Mouse (Mus musculus) left cerebral cortex, postnatal 10 days (tissue): ENCODE data around the gene Cdca3. TPM values are rescaled to one million over a fixed set of nuclear protein-coding genes. Genes with fewer than 3 reads are reported as not detected.
A peak's percentile ranks its signal among the peaks of the same experiment; 100 is the strongest.
"Not testable (repeated sequence)": the region's sequence is repeated elsewhere in the genome, so short reads cannot be mapped to it uniquely, and the experiment has no call there.

Experiments
- DNase-seq, 2 experiments: peaks; one replicate each; pipeline ENCODE4 v3.0.0; 2021 to 2022; ENCODE audit warnings: low spot score in 2 of 2, mixed read lengths in 1 of 2; ENCODE audit errors: extremely low spot score in 1 of 2
- intact Hi-C: fragments of 180-260 bp; cut with DNase I; formaldehyde crosslinking; loops from one replicate; pipeline ENCODE4 v1.15.1; 2025
- total RNA-seq, 2 experiments: library from RNA; stranded (reverse); gene quantifications; 2 replicates each; pipeline ENCODE4 v1.2.3; 2021

Gene Cdca3
- total RNA-seq, 2 experiments from 2014 or later = 2.8 to 4.4 TPM

GRCm38 (mm10) chr6:124820891-124821290, 8.5 kb upstream of the Cdca3 start:
- peak in 1 of 2 experiments; percentile 1 for DNase-seq
- intact Hi-C loops = no loop called here

GRCm38 (mm10) chr6:124822049-124822448, 7.3 kb upstream of the Cdca3 start:
- intact Hi-C loops = no loop called here
- peak in 1 of 2 experiments; percentile 3 for DNase-seq

- intact Hi-C loops = no loop called here
- DNase-seq = peak in 1 of 2 experiments; percentile 39
These were observed 1.2 kb upstream of the Cdca3 start for GRCm38 (mm10) chr6:124828101-124828592.

GRCm38 (mm10) chr6:124829799-124830700, 703 bp downstream of the Cdca3 start:
- intact Hi-C loops = no loop called here
- DNase-seq = peak; percentile 93 to 96

GRCm38 (mm10) chr6:124831199-124831598, 1.9 kb downstream of the Cdca3 start:
- intact Hi-C loops, DNase-seq: not testable (repeated sequence)

GRCm38 (mm10) chr6:124831649-124832048, 2.3 kb downstream of the Cdca3 start:
- no peak for DNase-seq
- intact Hi-C loops = no loop called here

- no peak for DNase-seq
- intact Hi-C loops = no loop called here
These were observed 5.2 kb downstream of the Cdca3 start for GRCm38 (mm10) chr6:124834512-124835081.

GRCm38 (mm10) chr6:124835531-124835930, 6.2 kb downstream of the Cdca3 start:
- DNase-seq = no peak
- intact Hi-C loops = no loop called here

GRCm38 (mm10) chr6:124836411-124836810, 7.1 kb downstream of the Cdca3 start:
- no peak for DNase-seq
- intact Hi-C loops = no loop called here

- no peak for DNase-seq
- intact Hi-C loops = no loop called here
These were observed 10.5 kb downstream of the Cdca3 start for GRCm38 (mm10) chr6:124839805-124840204.

- intact Hi-C loops = no loop called here
- DNase-seq = no peak
These were observed 11.2 kb downstream of the Cdca3 start, which contains the start of gene Gnb3 for GRCm38 (mm10) chr6:124840241-124841167. Gene Gnb3 (minus strand): TSS chr6:124840275.

- peak; percentile 90 to 92 for DNase-seq
- intact Hi-C loops = no loop called here
These were observed 18.0 kb downstream of the Cdca3 start for GRCm38 (mm10) chr6:124847305-124847704.

- intact Hi-C loops = loop anchor here (10.0 kb wide), 1 partner anchor 234 kb away; no protein-coding TSS in a partner anchor
- no peak for DNase-seq
These were observed 21.2 kb downstream of the Cdca3 start for GRCm38 (mm10) chr6:124850535-124850934.

- intact Hi-C loops = loop anchor here (10.0 kb wide), 1 partner anchor 230 kb away; no protein-coding TSS in a partner anchor
- no peak for DNase-seq
These were observed 25.3 kb downstream of the Cdca3 start for GRCm38 (mm10) chr6:124854647-124855046.

GRCm38 (mm10) chr6:124856321-124856720, 27.0 kb downstream of the Cdca3 start:
- DNase-seq = peak; percentile 67 to 74
- intact Hi-C loops = loop anchor here (10.0 kb wide), 1 partner anchor 228 kb away; no protein-coding TSS in a partner anchor

- intact Hi-C loops = loop anchor here (10.0 kb wide), 1 partner anchor 228 kb away; no protein-coding TSS in a partner anchor
These were observed 27.8 kb downstream of the Cdca3 start, which contains the start of gene P3h3 for GRCm38 (mm10) chr6:124856916-124857839. Gene P3h3 (minus strand): TSS chr6:124857752.

GRCm38 (mm10) chr6:124857840-124858530, 28.6 kb downstream of the Cdca3 start:
- intact Hi-C loops = loop anchor here (10.0 kb wide), 1 partner anchor 227 kb away; no protein-coding TSS in a partner anchor
- DNase-seq = no peak

More at GRCm38 (mm10) chr6:124856916-124857839, 27.8 kb downstream of the Cdca3 start, which contains the start of gene P3h3:
- DNase-seq = peak; percentile 82 to 92
